Mouse (Mus musculus) subcutaneous adipose tissue, adult 2 months (tissue): ENCODE measurements around the gene Sfmbt2. TPM values are rescaled to one million over a fixed set of nuclear protein-coding genes. Genes with fewer than 3 reads are reported as not detected.

Experiments
- polyA plus RNA-seq: library from polyadenylated mRNA; depleted of rRNA; stranded (reverse); fragments of >200 nt; gene quantifications from 2 replicates; pipeline ENCODE4 v1.2.3, GENCODE M21; 2012; ENCODE audit warnings: low replicate concordance; rRNA removed

The Sfmbt2 gene
- 0.14 and 0.42 TPM in 2 replicates for polyA plus RNA-seq

DNA sequence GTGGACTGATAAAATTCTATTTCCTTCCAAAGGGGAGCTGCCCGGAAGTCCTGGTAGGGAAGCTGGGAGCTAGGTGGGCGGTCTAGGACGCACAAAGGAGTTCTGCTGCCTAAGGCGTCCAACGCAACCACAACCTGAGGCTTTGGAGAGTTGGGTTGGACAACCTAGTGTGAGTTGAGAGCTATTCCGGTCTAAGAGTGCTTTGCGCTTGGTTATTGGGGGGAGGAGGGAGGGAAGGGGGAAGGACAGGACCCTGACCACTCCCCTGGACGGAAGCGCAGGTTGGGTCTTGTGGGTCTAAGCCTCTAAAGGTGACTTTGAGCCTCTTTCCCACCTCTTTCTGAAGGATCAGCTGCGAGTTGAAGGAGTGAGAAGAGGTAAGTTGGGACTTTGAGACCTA is at the start of gene Sfmbt2:
Gene Sfmbt2 (plus strand): TSS at position 335 of the 400 bp plus-strand sequence.

Other genes starting within 250 kb of the Sfmbt2 start
- 0.19 and 0.46 TPM in 2 replicates for gene Itih2, start 239.1 kb upstream of the Sfmbt2 start, polyA plus RNA-seq
- 61.5 and 123 TPM in 2 replicates for gene Itih5, start 216.9 kb upstream of the Sfmbt2 start, polyA plus RNA-seq